Mouse (Mus musculus): ENCODE results near the gene Iqck. TPM values are rescaled to one million over a fixed set of nuclear protein-coding genes. Genes with fewer than 3 reads are reported as not detected.

Iqck gene
- polyA plus RNA-seq, 2 experiments: 0.22 to 0.40 TPM

DNA sequence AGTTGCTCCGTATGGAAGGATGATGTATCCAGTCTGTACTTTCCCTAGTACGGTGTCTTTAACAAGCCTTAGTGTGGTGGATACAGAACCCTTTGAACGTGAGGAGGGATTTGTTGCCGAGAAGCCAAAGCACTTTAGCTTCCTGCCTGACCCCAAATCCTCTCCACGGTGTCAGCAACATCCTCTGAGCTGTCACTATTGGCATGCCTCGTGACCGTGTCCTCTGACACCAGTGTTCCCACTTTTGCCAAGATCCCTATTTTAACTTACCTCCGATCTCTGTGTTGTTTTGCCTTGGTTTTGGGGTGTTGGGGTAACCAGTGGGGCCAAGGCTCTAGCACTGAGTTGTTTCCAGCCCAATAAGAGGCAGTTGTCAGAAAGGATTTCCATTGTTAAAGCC is 115.9 kb downstream of the Iqck start:
- H3K4me3 ChIP-seq (ENCODE audit: insufficient read depth in 1 of 2, low read depth in 2 of 2, low read length in 2 of 2): no peak overlapping the region
- H3K36me3 ChIP-seq (replicated peaks; ENCODE audit: control insufficient read depth, insufficient read depth, low read depth): no peaks in the 10 kb centered on the region
- H3K9ac ChIP-seq (replicated peaks): no peak overlapping the region
- TF ChIP-seq CTCF (IDR thresholded peaks at IDR 0.05; ENCODE audit: low read depth) (no peak), EP300 (IDR thresholded peaks at IDR 0.05; ENCODE audit: low read depth) (no peak)
- H3K27ac ChIP-seq: no peak overlapping the region
- 55% methylated on average over 8 of the region's 8 CpGs for WGBS (ENCODE audit: insufficient replicate concordance)
- H3K4me2 ChIP-seq (ENCODE audit: low read depth): no peak overlapping the region
- H3K27me3 ChIP-seq (ENCODE audit: control insufficient read depth, insufficient read depth, low read length): no peaks in the 10 kb centered on the region
- no peaks in the 10 kb centered on the region for H3K4me1 ChIP-seq (replicated peaks; ENCODE audit: control insufficient read depth in 2 of 2, insufficient read depth in 2 of 2, low read length in 1 of 2)
- DNase-seq (ENCODE audit: low read depth in 3 of 3, low spot score in 3 of 3): no peak
- ATAC-seq (ENCODE audit: insufficient read depth): no peak
- no peaks in the 10 kb centered on the region for H3K9me3 ChIP-seq (ENCODE audit: control insufficient read depth, low read length)

DNA sequence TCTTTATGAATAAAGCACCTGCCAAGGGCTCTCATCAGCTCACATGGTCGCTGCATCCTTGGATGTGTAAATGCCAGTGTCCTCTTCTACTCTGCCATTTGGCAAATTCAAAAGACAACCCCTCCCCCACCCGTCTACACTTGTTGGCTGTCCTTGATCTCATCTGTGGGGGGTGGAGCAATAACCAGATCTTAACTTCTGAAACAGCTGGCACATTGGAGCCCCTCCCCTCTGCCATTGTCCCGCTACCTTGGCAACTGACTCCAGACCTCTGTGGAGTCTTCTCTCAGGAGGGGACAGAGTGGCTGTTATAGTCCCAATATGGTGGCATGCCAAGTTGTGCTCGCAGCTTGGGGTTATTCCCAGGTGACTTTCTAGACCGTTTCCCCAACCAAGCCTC is 116.8 kb downstream of the Iqck start:
- Histone ChIP-seq H3K27me3 (ENCODE audit: control insufficient read depth, insufficient read depth, low read length) (no peaks in the 10 kb centered on the region), H3K36me3 (replicated peaks; ENCODE audit: control insufficient read depth, insufficient read depth, low read depth) (no peaks in the 10 kb centered on the region), H3K9me3 (ENCODE audit: control insufficient read depth, low read length) (no peaks in the 10 kb centered on the region), H3K4me2 (ENCODE audit: low read depth) (no peak overlapping the region), H3K9ac (replicated peaks) (no peak overlapping the region), H3K4me3 (ENCODE audit: insufficient read depth in 1 of 2, low read depth in 2 of 2, low read length in 2 of 2) (no peak overlapping the region), H3K27ac (no peak overlapping the region), H3K4me1 (replicated peaks; ENCODE audit: control insufficient read depth in 2 of 2, insufficient read depth in 2 of 2, low read length in 1 of 2) (no peaks in the 10 kb centered on the region)
- DNase-seq (ENCODE audit: low read depth in 3 of 3, low spot score in 3 of 3) (no peak), ATAC-seq (ENCODE audit: insufficient read depth) (no peak)
- WGBS (ENCODE audit: insufficient replicate concordance): 58% methylated on average over 5 of the region's 5 CpGs
- TF ChIP-seq CTCF (IDR thresholded peaks at IDR 0.05; ENCODE audit: low read depth) (no peak), EP300 (IDR thresholded peaks at IDR 0.05; ENCODE audit: low read depth) (no peak)

DNA sequence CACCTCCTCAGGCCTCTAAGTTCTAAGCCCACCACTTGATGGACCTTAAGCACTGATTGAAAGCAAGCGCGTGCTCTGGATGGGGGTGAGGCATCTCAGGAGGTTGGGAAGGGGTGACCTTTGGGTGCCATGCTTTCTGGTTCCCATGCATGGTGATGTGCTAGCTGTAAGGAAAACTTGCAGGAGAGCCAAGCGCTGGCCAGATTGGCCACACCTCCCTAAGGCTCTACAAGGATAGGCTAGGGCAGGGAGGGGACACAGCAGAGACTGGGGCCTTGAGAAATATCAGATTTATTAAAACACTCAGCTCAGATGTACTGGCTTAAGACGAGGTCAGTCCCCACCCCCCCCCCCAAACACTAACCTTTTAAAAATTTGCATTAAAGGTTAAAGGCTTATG is 117.8 kb downstream of the Iqck start:
- Histone ChIP-seq H3K4me2 (ENCODE audit: low read depth) (no peak overlapping the region), H3K36me3 (replicated peaks; ENCODE audit: control insufficient read depth, insufficient read depth, low read depth) (no peaks in the 10 kb centered on the region), H3K4me1 (replicated peaks; ENCODE audit: control insufficient read depth in 2 of 2, insufficient read depth in 2 of 2, low read length in 1 of 2) (no peaks in the 10 kb centered on the region), H3K4me3 (ENCODE audit: insufficient read depth in 1 of 2, low read depth in 2 of 2, low read length in 2 of 2) (no peak overlapping the region), H3K27me3 (ENCODE audit: control insufficient read depth, insufficient read depth, low read length) (no peaks in the 10 kb centered on the region), H3K27ac (no peak overlapping the region), H3K9me3 (ENCODE audit: control insufficient read depth, low read length) (no peaks in the 10 kb centered on the region), H3K9ac (replicated peaks) (no peak overlapping the region)
- WGBS (ENCODE audit: insufficient replicate concordance): 72% methylated on average over 4 of the region's 4 CpGs
- DNase-seq (ENCODE audit: low read depth in 3 of 3, low spot score in 3 of 3): no peak
- TF ChIP-seq EP300 (IDR thresholded peaks at IDR 0.05; ENCODE audit: low read depth) (no peak), CTCF (IDR thresholded peaks at IDR 0.05; ENCODE audit: low read depth) (no peak)
- ATAC-seq (ENCODE audit: insufficient read depth): no peak

DNA sequence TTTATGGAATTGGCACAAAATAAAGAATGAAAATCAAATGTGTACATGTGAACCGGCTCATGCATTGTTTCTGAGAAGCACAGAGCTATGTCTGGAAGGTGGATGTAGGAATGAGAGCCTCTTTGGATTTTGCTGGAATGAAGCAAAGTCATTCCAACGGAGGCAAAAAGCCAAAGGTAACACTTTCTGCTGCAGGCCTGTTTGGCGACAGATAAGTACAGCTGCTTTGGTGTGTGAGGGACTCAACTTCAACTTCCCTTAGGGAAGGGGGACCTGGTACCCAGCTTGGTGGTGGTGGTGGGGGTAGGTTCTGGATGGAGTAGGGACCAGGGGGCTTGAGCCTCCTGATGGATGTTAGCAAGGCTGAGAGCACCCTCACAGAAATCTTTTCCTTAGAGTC is 120.3 kb downstream of the Iqck start:
- Histone ChIP-seq H3K27me3 (ENCODE audit: control insufficient read depth, insufficient read depth, low read length) (no peaks in the 10 kb centered on the region), H3K4me3 (ENCODE audit: insufficient read depth in 1 of 2, low read depth in 2 of 2, low read length in 2 of 2) (no peak overlapping the region), H3K9me3 (ENCODE audit: control insufficient read depth, low read length) (no peaks in the 10 kb centered on the region), H3K4me1 (replicated peaks; ENCODE audit: control insufficient read depth in 2 of 2, insufficient read depth in 2 of 2, low read length in 1 of 2) (no peaks in the 10 kb centered on the region), H3K9ac (replicated peaks) (no peak overlapping the region), H3K4me2 (ENCODE audit: low read depth) (no peak overlapping the region), H3K27ac (no peak overlapping the region), H3K36me3 (replicated peaks; ENCODE audit: control insufficient read depth, insufficient read depth, low read depth) (no peaks in the 10 kb centered on the region)
- DNase-seq (ENCODE audit: low read depth in 3 of 3, low spot score in 3 of 3) (no peak), ATAC-seq (ENCODE audit: insufficient read depth) (no peak)
- TF ChIP-seq CTCF (IDR thresholded peaks at IDR 0.05; ENCODE audit: low read depth) (no peak), EP300 (IDR thresholded peaks at IDR 0.05; ENCODE audit: low read depth) (no peak)
- WGBS (ENCODE audit: insufficient replicate concordance): 52% methylated on average over 3 of the region's 3 CpGs

DNA sequence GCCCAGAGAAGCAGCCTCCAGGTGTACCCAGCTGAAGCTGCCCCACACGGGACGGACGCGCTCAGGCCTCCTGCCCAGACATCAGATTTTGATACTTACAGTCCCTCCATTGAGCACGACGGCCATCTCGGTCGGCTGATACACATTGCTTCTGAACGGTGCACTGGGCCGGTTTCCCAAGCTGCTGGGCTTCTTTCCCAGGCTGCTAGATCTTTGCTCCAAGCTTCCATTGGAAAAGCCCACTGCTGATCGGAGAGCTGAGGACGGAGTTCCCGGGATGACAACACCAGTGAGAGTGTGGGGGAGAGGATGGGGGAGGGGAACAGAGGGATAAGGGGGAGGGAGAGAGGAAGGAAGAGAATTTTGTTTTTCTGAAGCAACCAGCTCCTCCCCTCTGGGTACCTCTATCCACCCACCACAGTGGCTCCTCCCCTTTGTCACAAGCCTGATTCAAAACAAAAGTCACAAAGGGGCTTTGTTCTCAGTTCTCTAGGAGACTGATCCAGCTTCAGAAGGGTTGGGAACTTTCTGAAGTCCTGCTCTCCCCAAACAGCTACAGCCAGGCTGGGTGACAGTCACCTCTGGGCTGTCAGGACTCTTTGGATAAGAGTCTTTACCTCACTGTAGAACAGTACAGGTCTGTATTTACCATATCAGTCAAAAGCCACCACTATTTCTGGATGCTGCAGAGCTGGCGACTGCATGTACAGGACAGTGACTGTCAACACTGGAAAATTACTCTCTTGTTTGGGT is 121.0 kb downstream of the Iqck start:
- no peak overlapping the region for H3K4me2 ChIP-seq (ENCODE audit: low read depth)
- no peak for DNase-seq (ENCODE audit: low read depth in 3 of 3, low spot score in 3 of 3)
- H3K4me1 ChIP-seq (replicated peaks; ENCODE audit: control insufficient read depth in 2 of 2, insufficient read depth in 2 of 2, low read length in 1 of 2): no peaks in the 10 kb centered on the region
- H3K9ac ChIP-seq (replicated peaks): no peak overlapping the region
- H3K36me3 ChIP-seq (replicated peaks; ENCODE audit: control insufficient read depth, insufficient read depth, low read depth): no peaks in the 10 kb centered on the region
- H3K27ac ChIP-seq: no peak overlapping the region
- no peak for ATAC-seq (ENCODE audit: insufficient read depth)
- no peak overlapping the region for H3K4me3 ChIP-seq (ENCODE audit: insufficient read depth in 1 of 2, low read depth in 2 of 2, low read length in 2 of 2)
- H3K9me3 ChIP-seq (ENCODE audit: control insufficient read depth, low read length): no peaks in the 10 kb centered on the region
- TF ChIP-seq CTCF (IDR thresholded peaks at IDR 0.05; ENCODE audit: low read depth) (no peak), EP300 (IDR thresholded peaks at IDR 0.05; ENCODE audit: low read depth) (no peak)
- H3K27me3 ChIP-seq (ENCODE audit: control insufficient read depth, insufficient read depth, low read length): no peaks in the 10 kb centered on the region
- 36% methylated on average over 14 of the region's 14 CpGs for WGBS (ENCODE audit: insufficient replicate concordance)

Measured in liver, embryonic 14.5 days (tissue).